ENCODE assay signal across 9 mouse cellular contexts in genomic region chr6:140678658-140679271, GRCm38 (mm10). TPM values are rescaled to one million over a fixed set of nuclear protein-coding genes. Genes with fewer than 3 reads are reported as not detected.
DNase-seq lines count a peak whose midpoint lies in the region; ATAC-seq lines count a peak whose summit lies in the region.
"Had no signal": no experiment of that assay in that cellular context is flagged by ENCODE, and none has a peak within 500 bp of the region (broad histone marks: within the 10 kb centered on the region; RNA-seq: fewer than 3 reads in every experiment).

No protein-coding gene starts in this region.

- peaks cover 22% of the 10 kb centered on the region for H3K4me1 ChIP-seq in forebrain, embryonic 15.5 days

- peak; percentile 25 for DNase-seq in layer of hippocampus, adult 11-12 months (ENCODE audit: low spot score)
- DNase-seq in layer of hippocampus, adult 9-10 months (ENCODE audit: low spot score), result no peak
- DNase-seq in cerebellum, adult 11 months, result peak; percentile 73
- peak; percentile 62 for DNase-seq in kidney, postnatal 14 days
- peak; percentile 42 for DNase-seq in telencephalon, adult 2 months (ENCODE audit: low read depth, low spot score)
- DNase-seq in testis, postnatal 14 days (ENCODE audit: low spot score), result no peak

- no peak overlapping the region for H3K27ac ChIP-seq in forebrain, embryonic 15.5 days (replicated peaks)
- H3K27ac ChIP-seq: liver, embryonic 14.5 days had no signal

- H3K4me3 ChIP-seq in forebrain, embryonic 15.5 days, result no peak overlapping the region

- no peak overlapping the region for H3K4me2 ChIP-seq in forebrain, embryonic 15.5 days (replicated peaks)

- no peaks in the 10 kb centered on the region for H3K27me3 ChIP-seq in forebrain, embryonic 15.5 days

- H3K36me3 ChIP-seq in forebrain, embryonic 15.5 days, result no peaks in the 10 kb centered on the region

- no peak overlapping the region for H3K9ac ChIP-seq in forebrain, embryonic 15.5 days (replicated peaks)
- H3K9ac ChIP-seq: liver, embryonic 14.5 days had no signal

- H3K9me3 ChIP-seq in forebrain, embryonic 15.5 days, result no peaks in the 10 kb centered on the region

- peak; percentile 81 for ATAC-seq in forebrain, embryonic 15.5 days (replicated peaks)
- peak; percentile 89 for ATAC-seq in megakaryocyte progenitor cell, adult 5-6 weeks (replicated peaks; ENCODE audit: poor library complexity)

- 14% methylated on average over 15 of the region's 15 CpGs for WGBS in forebrain, embryonic 15.5 days

RNA-seq across cellular contexts. Expression of gene Gm11077, which starts 50.3 kb away (rescaled TPM):
- not detected in 2 replicates for polyA plus RNA-seq in forebrain, embryonic 15.5 days (2015; fragmentation: Nextera tagmentation; extraction: Ambion mirVana)
- not detected in 2 replicates for total RNA-seq in megakaryocyte progenitor cell, adult 5-6 weeks (2015)
- not detected in 2 replicates for total RNA-seq in megakaryocyte progenitor cell, adult 5-6 weeks (2017)
- polyA plus RNA-seq: liver, embryonic 14.5 days had no signal

RNA-seq across cellular contexts. Expression of gene Aebp2, which starts 56.3 kb away (rescaled TPM):
- polyA plus RNA-seq in forebrain, embryonic 15.5 days (2015; fragmentation: Nextera tagmentation; extraction: Ambion mirVana), result 7.5 and 9.0 TPM in 2 replicates
- total RNA-seq in megakaryocyte progenitor cell, adult 5-6 weeks (2015), result 37.5 and 41.9 TPM in 2 replicates
- 54.6 and 57.5 TPM in 2 replicates for total RNA-seq in megakaryocyte progenitor cell, adult 5-6 weeks (2017)

Comparison
In these comparisons a context has a peak if more than half of its experiments do, and no peak if none do; other contexts are left out.
1. DNase-seq: peak in layer of hippocampus, adult 11-12 months (single experiment), cerebellum, adult 11 months (single experiment), kidney, postnatal 14 days (single experiment) and telencephalon, adult 2 months (single experiment); none in layer of hippocampus, adult 9-10 months (single experiment) and testis, postnatal 14 days (single experiment).